Mouse (Mus musculus) thymus, adult 2 months (tissue): Measurements from ENCODE around the gene Mei1.

Experiments used
- CTCF ChIP-seq: fragments of 200-500 bp; IDR thresholded peaks from 2 replicates; pipeline ENCODE4 v1.5.1; 2012; ENCODE audit warnings: mild to moderate bottlenecking, control low read depth, low read length, moderate library complexity, borderline replicate concordance; ENCODE audit not compliant: control insufficient read depth, poor library complexity, insufficient read depth; ENCODE audit errors: extremely low read depth
- POLR2A ChIP-seq: fragments of 200-500 bp; IDR thresholded peaks from 2 replicates; pipeline ENCODE4 v1.6.1; 2012; ENCODE audit warnings: mild to moderate bottlenecking, low read length, control low read depth, moderate library complexity; ENCODE audit not compliant: control insufficient read depth, poor library complexity, insufficient read depth; ENCODE audit errors: extremely low read depth

GRCm38 (mm10) chr15:82130599-82130998 is 60.8 kb downstream of the Mei1 start:
- TF ChIP-seq CTCF, result no peak
- TF ChIP-seq POLR2A, result no peak
